Mouse (Mus musculus) limb, embryonic 11.5 days (tissue): ENCODE measurements around the gene Gm6657. TPM values are rescaled to one million over a fixed set of nuclear protein-coding genes. Genes with fewer than 3 reads are reported as not detected.

Experiments
- ATAC-seq: fragments of 200-750 bp; cut with Nextera tagmentation; 2 replicates; pipeline ENCODE4 v1.8.0; 2017; ENCODE audit warnings: low read depth; ENCODE audit not compliant: insufficient number of reproducible peaks, low FRiP score, low TSS enrichment
- DNase-seq: peaks from one replicate; pipeline ENCODE4 v3.0.0-alpha.2; 2015; ENCODE audit warnings: low spot score
- H3K27ac ChIP-seq: fragments of 300-500 bp; sonication (generic); replicated peaks from 2 replicates; pipeline ENCODE4 v1.5.1; 2014; ENCODE audit warnings: low read depth, mild to moderate bottlenecking, low read length
- H3K27me3 ChIP-seq: fragments of 300-500 bp; sonication (generic); 2 replicates; pipeline ENCODE4 v1.6.1; 2014; ENCODE audit warnings: mild to moderate bottlenecking, low read length, mixed read lengths; ENCODE audit not compliant: control insufficient read depth, insufficient read depth
- H3K36me3 ChIP-seq: fragments of 300-500 bp; sonication (generic); 2 replicates; pipeline ENCODE4 v1.6.1; 2014; ENCODE audit warnings: mild to moderate bottlenecking, low read length, moderate library complexity, mixed read lengths; ENCODE audit not compliant: control insufficient read depth, insufficient read depth
- H3K4me1 ChIP-seq: fragments of 300-500 bp; sonication (generic); 2 replicates; pipeline ENCODE4 v1.6.1; 2014; ENCODE audit warnings: low read length, mixed read lengths; ENCODE audit not compliant: control insufficient read depth, insufficient read depth
- H3K4me2 ChIP-seq: fragments of 300-500 bp; sonication (generic); 2 replicates; pipeline ENCODE4 v1.6.1; 2014; ENCODE audit warnings: low read depth, mild to moderate bottlenecking, moderate library complexity; ENCODE audit not compliant: severe bottlenecking
- H3K4me3 ChIP-seq: fragments of 300-500 bp; sonication (generic); 2 replicates; pipeline ENCODE4 v1.5.1; 2014; ENCODE audit warnings: low read depth, low read length
- H3K9ac ChIP-seq: fragments of 300-500 bp; sonication (generic); 2 replicates; pipeline ENCODE4 v1.6.1; 2014; ENCODE audit warnings: mild to moderate bottlenecking, low read length
- H3K9me3 ChIP-seq: fragments of 300-500 bp; sonication (generic); 2 replicates; pipeline ENCODE4 v1.6.1; 2016; ENCODE audit warnings: low read length; ENCODE audit not compliant: control insufficient read depth
- WGBS: fragments of 180-500 bp; shearing (Covaris S2); extraction: QIAGEN DNeasy Blood & Tissue Kit; methylation state at CpG from one replicate; pipeline ENCODE4 v1.1.7; 2014; 5-methylcytosine and 5-hydroxymethylcytosine counted together
- polyA plus RNA-seq: library from polyadenylated mRNA; unstranded; fragments of >200 nt; fragmentation: Nextera tagmentation; extraction: Ambion mirVana; gene quantifications from 2 replicates; pipeline ENCODE4 v1.2.1, GENCODE M21; 2014

The Gm6657 gene
- polyA plus RNA-seq = not detected in 2 replicates

GRCm38 (mm10) chr12:78193942-78194341, at the start of gene Gm6657:
Gm6657 (plus strand) TSS chr12:78194242.
- no peak within 1 kb of the TSS for H3K4me3 ChIP-seq
- H3K4me2 ChIP-seq = no peak within 1 kb of the TSS
- no peaks in the 10 kb centered on the region for H3K36me3 ChIP-seq
- no peaks in the 10 kb centered on the region for H3K27me3 ChIP-seq
- ATAC-seq (no peak), DNase-seq (no peak)
- H3K27ac ChIP-seq = no peak within 1 kb of the TSS
- no peak within 1 kb of the TSS for H3K9ac ChIP-seq
- H3K4me1 ChIP-seq = no peaks in the 10 kb centered on the region
- no peaks in the 10 kb centered on the region for H3K9me3 ChIP-seq

- no peaks in the 10 kb centered on the region for H3K27me3 ChIP-seq
- no peaks in the 10 kb centered on the region for H3K9me3 ChIP-seq
- no peak overlapping the region for H3K4me2 ChIP-seq
- WGBS = 58% methylated on average over 7 of the region's 7 CpGs
- H3K4me3 ChIP-seq = no peak overlapping the region
- DNase-seq = no peak
- no peak overlapping the region for H3K27ac ChIP-seq
- no peak overlapping the region for H3K9ac ChIP-seq
- no peaks in the 10 kb centered on the region for H3K4me1 ChIP-seq
- H3K36me3 ChIP-seq = no peaks in the 10 kb centered on the region
- no peak for ATAC-seq
These were observed 40.6 kb upstream of the Gm6657 start for GRCm38 (mm10) chr12:78153308-78154002.

GRCm38 (mm10) chr12:78170178-78170577, 23.9 kb upstream of the Gm6657 start:
- no peaks in the 10 kb centered on the region for H3K36me3 ChIP-seq
- no peak overlapping the region for H3K4me3 ChIP-seq

GRCm38 (mm10) chr12:78173945-78174344, 20.1 kb upstream of the Gm6657 start:
- Histone ChIP-seq H3K36me3 (no peaks in the 10 kb centered on the region), H3K27ac (no peak overlapping the region), H3K27me3 (no peaks in the 10 kb centered on the region), H3K4me3 (no peak overlapping the region), H3K9ac (no peak overlapping the region), H3K4me1 (no peaks in the 10 kb centered on the region), H3K9me3 (no peaks in the 10 kb centered on the region), H3K4me2 (no peak overlapping the region)
- ATAC-seq (no peak), DNase-seq (no peak)
- 79% methylated on average over 3 of the region's 3 CpGs for WGBS

More at GRCm38 (mm10) chr12:78170178-78170577, 23.9 kb upstream of the Gm6657 start:
- no peak overlapping the region for H3K4me2 ChIP-seq
- H3K27ac ChIP-seq = no peak overlapping the region
- no peaks in the 10 kb centered on the region for H3K4me1 ChIP-seq
- ATAC-seq (no peak), DNase-seq (no peak)
- H3K9ac ChIP-seq = no peak overlapping the region
- H3K27me3 ChIP-seq = no peaks in the 10 kb centered on the region
- H3K9me3 ChIP-seq = no peaks in the 10 kb centered on the region

GRCm38 (mm10) chr12:78174671-78175070, 19.4 kb upstream of the Gm6657 start:
- Histone ChIP-seq H3K9ac (no peak overlapping the region), H3K27me3 (no peaks in the 10 kb centered on the region), H3K36me3 (no peaks in the 10 kb centered on the region), H3K27ac (no peak overlapping the region), H3K4me1 (no peaks in the 10 kb centered on the region), H3K9me3 (no peaks in the 10 kb centered on the region), H3K4me2 (no peak overlapping the region), H3K4me3 (no peak overlapping the region)
- 87% methylated on average over 4 of the region's 4 CpGs for WGBS
- ATAC-seq (no peak), DNase-seq (no peak)

DNA sequence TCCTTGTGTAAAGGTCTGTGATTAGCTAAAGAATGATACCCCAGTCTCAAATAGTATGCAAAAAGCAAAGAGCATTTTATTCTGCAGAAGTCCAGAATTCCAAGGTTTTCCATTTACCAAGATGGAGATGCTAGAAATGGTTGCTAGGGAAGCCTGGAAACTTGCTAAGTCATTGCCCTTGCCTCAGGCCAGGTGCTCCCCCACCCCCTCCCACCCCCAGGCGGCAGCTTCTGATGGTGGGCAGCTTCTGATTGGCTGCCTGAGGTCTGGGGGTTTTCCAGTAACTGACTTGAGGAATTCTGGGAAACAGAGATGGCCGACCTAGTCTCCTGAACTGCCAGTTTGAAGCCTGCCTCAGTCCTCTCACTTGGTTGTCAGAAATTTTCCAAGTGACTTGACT, 12.6 kb upstream of the Gm6657 start:
- Histone ChIP-seq H3K4me2 (no peak overlapping the region), H3K27ac (no peak overlapping the region), H3K27me3 (no peaks in the 10 kb centered on the region), H3K4me1 (no peaks in the 10 kb centered on the region), H3K9me3 (no peaks in the 10 kb centered on the region), H3K36me3 (no peaks in the 10 kb centered on the region), H3K4me3 (no peak overlapping the region), H3K9ac (no peak overlapping the region)
- DNase-seq (no peak), ATAC-seq (no peak)
- WGBS = 66% methylated on average over 2 of the region's 2 CpGs

- Histone ChIP-seq H3K4me1 (no peaks in the 10 kb centered on the region), H3K4me3 (no peak overlapping the region), H3K36me3 (no peaks in the 10 kb centered on the region), H3K9me3 (no peaks in the 10 kb centered on the region), H3K27me3 (no peaks in the 10 kb centered on the region), H3K4me2 (no peak overlapping the region), H3K9ac (no peak overlapping the region), H3K27ac (no peak overlapping the region)
- WGBS = 64% methylated on average over 2 of the region's 2 CpGs
- no peak for ATAC-seq
- DNase-seq = no peak
These were observed 1.3 kb downstream of the Gm6657 start for GRCm38 (mm10) chr12:78195368-78195767.

DNA sequence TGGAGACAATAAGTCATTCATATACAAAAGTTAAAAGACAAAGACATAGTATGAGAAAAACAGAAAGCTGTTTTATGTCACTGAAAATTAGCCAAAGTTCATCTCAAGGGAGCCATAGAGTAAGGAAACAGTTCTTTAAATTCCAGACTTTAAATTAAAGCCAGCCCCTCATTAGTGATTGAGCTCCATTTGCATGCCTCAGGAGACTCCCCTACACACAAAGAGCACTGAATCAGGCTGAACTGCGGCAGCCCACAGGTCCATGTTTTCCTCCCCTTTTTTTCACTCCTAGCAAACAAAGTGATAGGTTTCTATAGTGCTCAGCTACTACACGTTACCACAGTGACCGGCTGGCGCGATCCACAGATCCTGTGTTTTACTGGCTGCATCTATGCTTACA, 9.6 kb downstream of the Gm6657 start:
- no peaks in the 10 kb centered on the region for H3K27me3 ChIP-seq
- ATAC-seq = peak; percentile 82; the same call in 1 of the 2 replicates
- 57% methylated on average over 5 of the region's 5 CpGs for WGBS
- H3K4me2 ChIP-seq = no peak overlapping the region
- H3K36me3 ChIP-seq = no peaks in the 10 kb centered on the region
- no peaks in the 10 kb centered on the region for H3K4me1 ChIP-seq
- no peaks in the 10 kb centered on the region for H3K9me3 ChIP-seq
- H3K9ac ChIP-seq = no peak overlapping the region
- no peak overlapping the region for H3K4me3 ChIP-seq
- DNase-seq = peak; percentile 28
- H3K27ac ChIP-seq = peak overlapping the region; percentile 42; the same call in 1 of the 2 replicates
